28 mouse cellular contexts compared by ENCODE assay signal in the genomic region with DNA sequence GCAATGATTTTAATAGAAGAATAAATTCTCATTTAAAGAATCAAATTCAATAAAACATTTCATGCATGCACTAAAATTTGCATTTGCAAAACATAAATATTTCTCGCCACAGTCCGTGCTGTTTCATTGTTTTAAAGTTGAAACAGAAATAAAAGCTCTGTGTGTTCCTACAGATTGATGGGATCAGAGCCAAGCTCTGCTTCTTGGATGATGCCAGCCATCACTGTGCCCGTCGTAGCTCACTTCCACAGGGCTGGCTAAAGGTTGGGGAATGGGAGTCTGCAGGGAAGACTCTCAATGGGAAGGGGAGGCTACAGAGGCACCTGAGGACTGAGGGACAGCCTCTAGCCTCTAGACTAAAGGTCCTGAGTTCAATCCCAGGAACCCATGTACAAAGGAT. TPM values are rescaled to one million over a fixed set of nuclear protein-coding genes. Genes with fewer than 3 reads are reported as not detected.
A peak's percentile ranks its signal among the peaks of the same experiment; 100 is the strongest.
DNase-seq lines count a peak whose midpoint lies in the region; ATAC-seq and TF ChIP-seq lines count a peak whose summit lies in the region.
"Had no signal": no experiment of that assay in that cellular context is flagged by ENCODE, and none has a peak within 500 bp of the region (broad histone marks: within the 10 kb centered on the region; RNA-seq: fewer than 3 reads in every experiment).

No protein-coding gene starts in this region.

- no peak for TF ChIP-seq CTCF in midbrain, postnatal 0 days (IDR thresholded peaks at IDR 0.05)
- TF ChIP-seq CTCF in forebrain, postnatal 0 days (IDR thresholded peaks at IDR 0.05; ENCODE audit: low read depth), result no peak

- H3K9me3 ChIP-seq in midbrain, postnatal 0 days (ENCODE audit: low read length), result no peaks in the 10 kb centered on the region
- H3K9me3 ChIP-seq in midbrain, embryonic 13.5 days, result no peaks in the 10 kb centered on the region
- H3K9me3 ChIP-seq in forebrain, postnatal 0 days (ENCODE audit: low read length), result no peaks in the 10 kb centered on the region
- H3K9me3 ChIP-seq: G1E; heart, embryonic 12.5 days; hindbrain, embryonic 10.5 days; limb, embryonic 10.5 days; liver, embryonic 15.5 days had no signal

- 0 out of 2 replicates have a peak overlapping the region, but pooled peaks have one; percentile 1 for H3K27ac ChIP-seq in midbrain, postnatal 0 days (ENCODE audit: low read depth, low read length)
- no peak overlapping the region for H3K27ac ChIP-seq in midbrain, embryonic 13.5 days
- no peak overlapping the region for H3K27ac ChIP-seq in forebrain, postnatal 0 days (ENCODE audit: low read depth, low read length)
- H3K27ac ChIP-seq: hindbrain, embryonic 10.5 days; limb, embryonic 10.5 days; liver, embryonic 15.5 days; macrophage had no signal

- H3K27me3 ChIP-seq in midbrain, postnatal 0 days (ENCODE audit: insufficient read depth, low read length), result no peaks in the 10 kb centered on the region
- no peaks in the 10 kb centered on the region for H3K27me3 ChIP-seq in midbrain, embryonic 13.5 days
- H3K27me3 ChIP-seq in forebrain, postnatal 0 days (ENCODE audit: insufficient read depth, low read length), result no peaks in the 10 kb centered on the region
- H3K27me3 ChIP-seq: CH12.LX had no signal

- no peaks in the 10 kb centered on the region for H3K36me3 ChIP-seq in midbrain, postnatal 0 days (ENCODE audit: insufficient read depth, low read length)
- H3K36me3 ChIP-seq in midbrain, embryonic 13.5 days, result no peaks in the 10 kb centered on the region
- no peaks in the 10 kb centered on the region for H3K36me3 ChIP-seq in forebrain, postnatal 0 days (ENCODE audit: insufficient read depth)
- H3K36me3 ChIP-seq: G1E; heart, embryonic 12.5 days; hindbrain, embryonic 10.5 days; limb, embryonic 10.5 days; liver, embryonic 15.5 days had no signal

- no peak overlapping the region for H3K9ac ChIP-seq in midbrain, postnatal 0 days (replicated peaks; ENCODE audit: low read length, poor library complexity, severe bottlenecking)
- no peak overlapping the region for H3K9ac ChIP-seq in midbrain, embryonic 13.5 days (replicated peaks)
- no peak overlapping the region for H3K9ac ChIP-seq in forebrain, postnatal 0 days
- H3K9ac ChIP-seq: heart, embryonic 12.5 days; liver, embryonic 15.5 days had no signal

- peaks cover 18% of the 10 kb centered on the region for H3K4me1 ChIP-seq in midbrain, postnatal 0 days (ENCODE audit: insufficient read depth, low read length)
- H3K4me1 ChIP-seq in midbrain, embryonic 13.5 days (replicated peaks), result peaks cover 37% of the 10 kb centered on the region
- peaks cover 33% of the 10 kb centered on the region for H3K4me1 ChIP-seq in forebrain, postnatal 0 days (ENCODE audit: insufficient read depth)
- H3K4me1 ChIP-seq: liver, embryonic 15.5 days had no signal

- 52% methylated on average over 4 of the region's 4 CpGs for WGBS in midbrain, postnatal 0 days
- WGBS in midbrain, embryonic 13.5 days, result 79% methylated on average over 4 of the region's 4 CpGs
- WGBS in forebrain, postnatal 0 days, result 27% methylated on average over 4 of the region's 4 CpGs

- DNase-seq in cerebellum, postnatal 14 days, result peak; percentile 59 to 60
- DNase-seq in cerebellum, adult 11-12 months, result no peak
- DNase-seq in layer of hippocampus, adult 11-12 months (ENCODE audit: low spot score), result peak; percentile 47
- no peak for DNase-seq in layer of hippocampus, adult 8-10 months (ENCODE audit: low spot score in 2 of 2)
- DNase-seq in midbrain, postnatal 0 days (ENCODE audit: low spot score), result peak; percentile 54
- peak; percentile 62 for DNase-seq in forebrain, postnatal 0 days
- no peak for DNase-seq in right cerebral cortex, postnatal 14 days
- DNase-seq: adrenal gland, postnatal 36 days; B cell, adult 2 months; gastrocnemius, postnatal 25 days; heart, adult 18-20 months; heart, postnatal 10 days; kidney, adult 18-20 months; kidney, postnatal 4 days; liver; right cerebral cortex, postnatal 25 days; spleen, adult 18-20 months had no signal

- no peak for ATAC-seq in midbrain, postnatal 0 days (ENCODE audit: low FRiP score)
- ATAC-seq in midbrain, embryonic 13.5 days, result no peak
- no peak for ATAC-seq in forebrain, postnatal 0 days
- ATAC-seq: inflammation-experienced regulatory T-cells, adult 6 months; midbrain, embryonic 16.5 days; Patski had no signal

- no peak overlapping the region for H3K4me3 ChIP-seq in midbrain, postnatal 0 days (ENCODE audit: low read depth, low read length)
- H3K4me3 ChIP-seq in midbrain, embryonic 13.5 days (replicated peaks), result no peak overlapping the region
- H3K4me3 ChIP-seq in forebrain, postnatal 0 days (ENCODE audit: low read depth, low read length), result no peak overlapping the region
- H3K4me3 ChIP-seq: heart, embryonic 12.5 days; hindbrain, embryonic 10.5 days; limb, embryonic 10.5 days; liver, embryonic 15.5 days had no signal

- H3K4me2 ChIP-seq in midbrain, postnatal 0 days (ENCODE audit: low read depth, low read length, poor library complexity, severe bottlenecking), result no peak overlapping the region
- H3K4me2 ChIP-seq in midbrain, embryonic 13.5 days (replicated peaks), result no peak overlapping the region
- H3K4me2 ChIP-seq in forebrain, postnatal 0 days (ENCODE audit: low read depth), result no peak overlapping the region
- H3K4me2 ChIP-seq: heart, embryonic 12.5 days; liver, embryonic 15.5 days had no signal

RNA-seq across cellular contexts. Expression of a gene that starts 28.9 kb away (rescaled TPM):
- 10 to 100 TPM; 69.4 to 83.2 (median 76.7) TPM for total RNA-seq in layer of hippocampus, adult 8-10 months (2022)
- total RNA-seq in midbrain, postnatal 0 days (2014; rRNA removed), result 78.4 and 79.8 TPM in 2 replicates
- polyA plus RNA-seq in midbrain, postnatal 0 days (2015; fragmentation: Nextera tagmentation; extraction: Ambion mirVana), result 22.8 and 26.5 TPM in 2 replicates
- 30.3 and 31.7 TPM in 2 replicates for polyA plus RNA-seq in midbrain, embryonic 13.5 days (2015; fragmentation: Nextera tagmentation; extraction: Ambion mirVana)
- 56.9 and 71.6 TPM in 2 replicates for total RNA-seq in forebrain, postnatal 0 days (2014; rRNA removed)
- polyA plus RNA-seq in forebrain, postnatal 0 days (2015; fragmentation: Nextera tagmentation; extraction: Ambion mirVana), result 13.1 and 19.9 TPM in 2 replicates

Comparison
In these comparisons a context has a peak if more than half of its experiments do, and no peak if none do; other contexts are left out.
1. DNase-seq: peak in cerebellum, postnatal 14 days (2 of 2), layer of hippocampus, adult 11-12 months (single experiment), midbrain, postnatal 0 days (single experiment) and forebrain, postnatal 0 days (single experiment); none in cerebellum, adult 11-12 months (single experiment), layer of hippocampus, adult 8-10 months (0 of 2) and right cerebral cortex, postnatal 14 days (single experiment).